Mouse (Mus musculus) adrenal gland, adult 18-20 months (tissue): ENCODE results near the gene Vmn1r13. TPM values are rescaled to one million over a fixed set of nuclear protein-coding genes. Genes with fewer than 3 reads are reported as not detected.
"Not testable (repeated sequence)": the region's sequence is repeated elsewhere in the genome, so short reads cannot be mapped to it uniquely, and the experiment has no call there.

ENCODE experiments used
- DNase-seq, 2 experiments: peaks; one replicate each; pipeline ENCODE4 v3.0.0; 2021 to 2022; ENCODE audit warnings: low spot score in 2 of 2
- long read RNA-seq, 2 experiments: library from polyadenylated mRNA; stranded (forward); transcript quantifications; one replicate each; pipeline ENCODE4 v2.0.0; 2021
- total RNA-seq, 2 experiments: library from RNA; stranded (reverse); gene quantifications; 1 replicate in 1 of 2; 2 replicates in 1 of 2; pipeline ENCODE4 v1.2.3; 2021

The Vmn1r13 gene
- not detected for total RNA-seq
- long read RNA-seq, experiment 1 = 0 reads
- long read RNA-seq, experiment 2 = 0 reads

DNA sequence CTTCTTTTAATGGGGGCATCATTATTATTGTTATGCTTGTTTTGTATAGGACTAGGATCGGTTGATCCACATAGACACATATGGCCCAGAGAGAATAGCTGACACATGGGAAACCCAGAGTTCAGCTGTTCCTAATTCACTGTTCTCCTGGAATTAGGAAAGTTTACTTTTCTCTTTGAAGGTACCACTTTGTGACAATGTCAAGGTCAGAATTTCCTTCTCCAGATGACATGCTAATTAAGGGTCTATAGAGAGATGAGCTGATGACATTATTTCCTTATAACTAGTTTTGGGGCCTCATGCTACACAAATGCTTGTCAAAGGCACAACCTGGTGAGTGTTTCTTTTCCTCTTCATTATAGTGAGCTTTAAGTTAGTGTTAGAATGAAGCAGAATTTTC, at the start of gene Vmn1r13:
TSS of gene Vmn1r13 (plus strand) at position 301 of the 400 bp plus-strand sequence.
- not testable (repeated sequence) for DNase-seq

DNA sequence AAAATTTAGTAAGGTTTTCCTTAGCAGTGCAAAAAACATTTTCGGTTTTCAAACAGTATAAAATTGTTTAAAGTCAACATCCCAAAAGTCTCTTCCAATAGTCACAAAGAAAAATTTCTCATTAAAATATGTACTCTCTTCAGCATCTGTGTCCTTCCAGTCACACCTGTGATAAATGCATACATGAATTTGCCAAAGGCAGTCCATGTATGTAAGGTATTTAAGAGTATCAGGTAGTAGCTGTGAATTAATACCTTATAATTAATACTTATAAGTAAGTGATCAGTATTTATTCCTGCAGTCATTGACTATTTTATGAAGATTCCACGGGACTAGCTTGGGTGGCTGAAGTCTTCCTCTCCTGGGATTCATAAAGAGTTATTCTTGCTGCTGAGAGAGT, 46.5 kb upstream of the Vmn1r13 start, which contains the start of gene Vmn1r12:
TSS of gene Vmn1r12 (plus strand) at position 301 of the 400 bp plus-strand sequence.
- no peak for DNase-seq

DNA sequence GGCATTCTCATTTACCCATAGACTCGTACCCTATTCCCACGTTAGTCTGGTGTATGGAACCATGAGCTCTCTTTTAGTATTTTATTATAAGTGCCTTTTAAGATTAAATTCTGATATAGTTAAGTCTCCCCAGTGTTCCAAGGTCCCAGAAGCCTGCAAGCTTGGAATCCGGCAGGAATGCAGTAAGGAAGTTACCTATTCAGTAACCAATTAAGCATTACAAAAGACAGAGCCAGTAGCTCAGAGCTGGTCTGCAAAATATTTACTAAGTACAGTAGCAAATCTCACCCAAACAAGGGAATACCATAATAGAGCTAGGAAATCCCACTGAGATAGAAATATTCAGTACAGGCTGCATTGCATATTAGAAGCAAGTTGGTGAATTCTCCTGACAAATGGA, 13.1 kb upstream of the Vmn1r13 start:
- not testable (repeated sequence) for DNase-seq

GRCm38 (mm10) chr6:57231386-57231785, 28.3 kb downstream of the Vmn1r13 start, which contains the start of gene Vmn1r14:
Vmn1r14 (plus strand) TSS chr6:57231686.
- DNase-seq = no peak

DNA sequence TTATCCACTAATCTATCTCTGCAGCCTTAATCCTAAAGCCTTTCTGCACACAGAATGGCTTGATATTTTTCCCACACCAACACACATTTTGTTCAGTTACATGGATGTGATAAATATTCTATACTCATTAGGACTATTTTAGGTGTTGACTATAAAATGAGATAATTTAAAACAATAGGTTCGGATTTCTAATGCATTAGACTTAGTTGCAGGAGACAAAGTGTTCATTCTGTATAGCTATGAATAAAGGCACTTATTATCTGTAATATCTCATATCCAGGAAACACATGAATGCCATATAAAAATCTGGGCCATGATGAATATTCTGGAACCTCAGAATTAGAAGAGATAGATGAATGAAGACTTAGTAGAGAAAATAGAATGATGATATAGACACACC, 54.6 kb downstream of the Vmn1r13 start, which contains the start of gene Vmn1r15:
TSS of gene Vmn1r15 (plus strand) at position 301 of the 400 bp plus-strand sequence.
- no peak for DNase-seq

- DNase-seq = no peak
Measured at GRCm38 (mm10) chr6:57260990-57261389, 57.9 kb downstream of the Vmn1r13 start.

Other genes with a start within 250 kb of the Vmn1r13 start
- gene Vmn1r5, start 233.0 kb upstream of the Vmn1r13 start, total RNA-seq = not detected
- gene Vmn1r6, start 206.0 kb upstream of the Vmn1r13 start, total RNA-seq = not detected
- gene Vmn1r7, start 178.0 kb upstream of the Vmn1r13 start, total RNA-seq = not detected
- gene Vmn1r8, start 171.0 kb upstream of the Vmn1r13 start, total RNA-seq = not detected
- gene Vmn1r9, start 136.5 kb upstream of the Vmn1r13 start, total RNA-seq = not detected
- not detected for gene Vmn1r10, start 93.8 kb upstream of the Vmn1r13 start, total RNA-seq
- gene Vmn1r11, start 69.8 kb upstream of the Vmn1r13 start, total RNA-seq = not detected
- not detected for gene Vmn1r12, start 46.4 kb upstream of the Vmn1r13 start, total RNA-seq
- gene Vmn1r14, start 28.4 kb downstream of the Vmn1r13 start, total RNA-seq = not detected
- not detected for gene Vmn1r15, start 54.7 kb downstream of the Vmn1r13 start, total RNA-seq
- not detected for gene Vmn1r16, start 126.2 kb downstream of the Vmn1r13 start, total RNA-seq
- not detected for gene Vmn1r17, start 160.4 kb downstream of the Vmn1r13 start, total RNA-seq
- under 1 TPM in 1 of 2 experiments, not detected in 1; 0.03 TPM for gene Vmn1r18, start 192.5 kb downstream of the Vmn1r13 start, total RNA-seq
- not detected for gene Vmn1r19, start 200.5 kb downstream of the Vmn1r13 start, total RNA-seq
- not detected for gene Vmn1r20, start 225.6 kb downstream of the Vmn1r13 start, total RNA-seq